Mouse (Mus musculus): ENCODE data around the gene Tmeff2.

DNA sequence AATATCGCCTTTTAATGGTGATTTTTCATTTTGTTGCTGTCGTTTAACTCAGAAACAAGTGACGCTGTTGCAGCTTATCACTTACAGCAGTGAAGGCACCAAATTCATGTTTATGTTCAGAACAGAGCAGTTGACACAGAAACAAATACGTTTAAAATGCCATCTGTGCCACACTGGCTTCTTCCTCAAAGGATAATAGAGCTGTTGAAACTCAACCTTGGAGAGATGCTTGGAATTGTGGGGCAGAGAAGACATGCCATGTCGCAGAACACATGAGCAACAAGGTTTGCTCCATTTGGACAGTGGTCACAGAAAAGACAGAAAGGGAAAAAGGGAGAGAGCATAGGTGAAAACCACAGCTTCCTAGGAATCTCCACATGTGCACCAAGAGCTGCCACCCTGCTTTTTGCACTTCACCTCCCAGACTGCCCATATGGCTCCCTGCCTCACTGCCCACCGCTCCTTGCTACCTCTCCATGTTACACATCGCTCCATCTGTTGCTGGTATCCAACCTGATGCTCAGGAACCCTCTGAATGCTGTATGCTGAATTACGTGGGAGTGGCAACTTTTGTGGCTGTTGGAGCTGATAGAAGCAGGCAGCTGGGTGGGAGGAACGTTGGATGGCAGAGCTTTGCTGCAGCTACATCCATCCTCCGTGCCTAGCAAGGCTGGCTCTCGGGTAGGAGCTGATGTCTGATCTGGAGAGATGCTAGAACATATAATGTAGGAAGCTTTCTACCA, 298.8 kb downstream of the Tmeff2 start:
- no peak for TF ChIP-seq CTCF (IDR thresholded peaks at IDR 0.05; ENCODE audit: insufficient read depth, low read length)
- TF ChIP-seq POLR2A (IDR thresholded peaks at IDR 0.05; ENCODE audit: borderline replicate concordance, extremely low read depth, low read depth, low read length), result no peak

Data from lung, adult 2 months (tissue).